Mouse (Mus musculus) gonadal fat pad, adult 2 months (tissue): ENCODE data around the gene Clip3. TPM values are rescaled to one million over a fixed set of nuclear protein-coding genes. Genes with fewer than 3 reads are reported as not detected.

Experiments
- DNase-seq: peaks from one replicate; pipeline ENCODE4 v3.0.0-alpha.2; 2012; ENCODE audit warnings: low read depth
- polyA plus RNA-seq: library from polyadenylated mRNA; depleted of rRNA; stranded (reverse); fragments of >200 nt; gene quantifications from 2 replicates; pipeline ENCODE4 v1.2.3, GENCODE M21; 2012; rRNA removed

The Clip3 gene
- polyA plus RNA-seq, result 6.3 and 12.5 TPM in 2 replicates

- DNase-seq, result no peak
Observed at GRCm38 (mm10) chr7:30291215-30292131, at the start of gene Clip3. TSS of gene Clip3 (plus strand) at chr7:30291728.

- no peak for DNase-seq
Observed at GRCm38 (mm10) chr7:30251956-30252954, 39.3 kb upstream of the Clip3 start.

GRCm38 (mm10) chr7:30265041-30265440, 26.5 kb upstream of the Clip3 start:
- DNase-seq, result no peak

GRCm38 (mm10) chr7:30265531-30265930, 26.0 kb upstream of the Clip3 start:
- no peak for DNase-seq

- DNase-seq, result no peak
Observed at GRCm38 (mm10) chr7:30265935-30266334, 25.6 kb upstream of the Clip3 start.

- no peak for DNase-seq
Observed at GRCm38 (mm10) chr7:30266780-30267179, 24.7 kb upstream of the Clip3 start.

DNA sequence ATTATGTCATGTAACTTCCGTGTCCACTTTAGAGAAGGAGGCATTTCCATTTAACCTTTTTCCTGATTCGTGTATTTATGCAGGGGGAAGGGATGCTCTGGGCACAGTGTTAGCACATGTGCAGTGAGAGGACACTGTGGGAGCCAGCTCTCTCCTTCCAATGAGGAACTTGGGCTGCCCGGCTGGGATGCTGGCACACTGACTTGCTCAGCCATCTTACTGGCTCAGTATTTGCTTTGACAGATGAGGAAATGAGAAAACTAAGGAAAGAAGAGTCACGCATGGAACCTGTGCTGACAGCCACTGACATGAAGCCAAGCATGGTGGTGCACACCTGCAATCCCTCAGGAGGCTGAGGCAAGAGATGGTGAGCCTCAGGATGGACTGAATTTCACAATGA, 21.9 kb upstream of the Clip3 start:
- no peak for DNase-seq

GRCm38 (mm10) chr7:30274383-30274782, 17.1 kb upstream of the Clip3 start:
- no peak for DNase-seq

- DNase-seq, result no peak
Observed at GRCm38 (mm10) chr7:30278911-30279310, 12.6 kb upstream of the Clip3 start.

DNA sequence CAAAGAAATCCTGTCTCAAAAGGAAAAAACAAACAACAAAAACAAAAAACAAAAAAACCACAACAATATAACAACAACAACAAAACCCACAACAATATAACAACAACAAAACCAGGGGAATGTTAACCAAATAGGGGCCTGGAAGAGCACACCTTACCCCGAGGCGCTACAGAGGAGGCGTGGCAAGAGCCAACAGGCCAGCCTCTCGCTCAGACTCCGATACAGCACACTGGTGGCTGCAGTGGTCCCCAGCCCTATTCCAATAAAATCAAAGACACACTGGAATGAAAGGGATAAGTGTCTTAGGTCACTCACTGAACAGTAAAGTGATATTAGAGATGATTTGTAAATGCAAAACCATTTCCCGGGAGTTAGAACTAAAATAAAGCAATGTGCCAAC, 12.0 kb upstream of the Clip3 start:
- no peak for DNase-seq

DNA sequence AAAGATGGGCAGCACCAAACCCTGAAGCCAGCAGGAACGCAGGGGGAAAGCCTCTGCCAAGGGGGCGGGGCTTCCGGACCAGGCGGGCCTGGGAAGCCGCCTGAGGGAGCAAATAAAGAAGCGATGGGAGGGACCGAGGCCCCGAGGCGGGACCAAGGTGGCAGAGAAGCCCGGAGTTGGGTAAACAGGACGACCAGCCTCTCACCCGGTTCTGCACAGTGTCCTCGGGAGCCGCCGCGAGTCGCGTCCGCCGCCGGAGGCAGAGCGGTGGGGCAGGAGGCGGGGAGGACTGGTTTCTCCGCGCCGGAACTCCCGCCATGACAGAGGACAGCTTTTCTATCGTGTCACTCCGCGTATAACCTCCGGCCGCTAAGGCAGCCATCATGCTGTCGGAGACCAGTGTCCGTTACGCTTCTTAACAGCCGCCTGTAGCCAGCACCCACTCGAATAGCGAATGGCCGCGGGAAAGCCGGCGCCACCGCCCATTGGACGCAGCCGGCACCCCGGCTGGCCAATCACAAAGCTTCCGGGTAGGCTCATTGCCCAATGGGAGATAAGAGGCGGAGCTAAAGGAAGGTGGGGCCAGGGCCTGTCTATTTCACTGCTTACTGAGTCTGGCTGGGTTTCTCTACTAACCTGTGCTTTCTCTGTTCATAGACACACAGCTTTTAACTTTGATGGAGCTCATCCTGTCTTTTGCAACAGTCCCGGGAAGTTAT, 11.4 kb upstream of the Clip3 start, which contains the start of the genes Thap8 and Wdr62:
Gene Thap8 (plus strand): TSS at position 144 of the 719 bp plus-strand sequence.
Gene Wdr62 (minus strand): TSS at position 469 of the 719 bp plus-strand sequence.
- DNase-seq, result peak; percentile 45

DNA sequence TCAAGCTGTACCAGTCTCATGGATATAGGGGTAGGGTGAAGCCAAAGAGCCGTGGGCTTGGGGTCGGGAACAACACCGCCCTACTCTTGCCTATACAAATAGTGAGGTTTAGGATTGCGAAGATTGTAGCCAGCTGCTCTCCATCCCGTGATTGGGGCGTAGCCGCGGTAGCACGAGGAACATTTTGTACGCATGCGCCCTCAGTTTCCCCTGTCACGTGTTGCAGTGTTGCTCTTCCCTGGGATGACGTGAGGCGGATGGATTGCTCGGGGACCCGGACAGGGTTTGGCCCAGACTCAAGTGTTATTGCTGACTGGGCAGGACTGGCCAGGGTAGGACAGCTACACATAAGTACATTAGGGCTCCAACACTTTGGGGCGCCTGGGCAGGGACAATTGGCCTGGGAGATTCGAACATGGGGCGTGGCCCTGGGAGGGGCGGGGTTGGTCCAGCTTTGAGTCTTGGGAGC, 10.8 kb upstream of the Clip3 start:
- DNase-seq, result peak; percentile 20

- DNase-seq, result no peak
Observed at GRCm38 (mm10) chr7:30281522-30281921, 10.0 kb upstream of the Clip3 start.

- DNase-seq, result no peak
Observed at GRCm38 (mm10) chr7:30282740-30283139, 8.8 kb upstream of the Clip3 start.

DNA sequence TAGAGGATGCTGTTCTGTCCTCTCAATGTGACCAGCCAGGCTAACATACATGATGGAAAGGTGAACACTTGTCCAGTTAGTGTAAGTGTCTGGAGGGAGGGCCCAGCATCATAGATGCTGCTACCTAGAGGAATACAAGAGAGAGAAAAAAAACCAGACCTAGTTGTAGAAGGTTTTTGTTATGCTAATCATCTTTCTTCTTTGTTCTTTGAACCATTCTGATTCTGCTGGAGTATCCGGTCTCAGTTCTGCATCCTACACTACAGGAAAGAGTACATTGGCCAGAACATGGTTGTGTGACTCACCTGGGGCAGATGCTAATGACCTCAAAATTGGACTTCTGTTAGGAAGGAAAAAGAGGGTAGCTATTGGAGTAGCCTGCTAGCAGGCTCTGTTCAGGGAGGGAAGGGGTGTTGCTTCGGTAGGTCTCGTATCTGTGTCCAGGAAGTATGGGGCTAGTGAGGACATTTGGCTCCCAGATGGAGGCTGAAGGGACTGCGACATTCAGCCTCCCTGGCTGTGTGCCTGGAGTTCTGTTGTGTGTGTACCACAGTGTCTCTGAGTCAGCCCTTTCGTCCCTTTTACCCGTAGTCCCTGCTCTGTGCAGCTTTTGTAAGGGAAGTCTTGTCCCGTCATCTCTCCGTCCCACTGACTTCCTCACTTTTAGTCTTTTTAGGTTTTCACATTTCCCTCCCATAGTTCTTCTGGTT, 4.7 kb upstream of the Clip3 start:
- no peak for DNase-seq

GRCm38 (mm10) chr7:30288046-30288445, 3.5 kb upstream of the Clip3 start:
- no peak for DNase-seq

- DNase-seq, result no peak
Observed at GRCm38 (mm10) chr7:30289071-30289713, 2.3 kb upstream of the Clip3 start.

DNA sequence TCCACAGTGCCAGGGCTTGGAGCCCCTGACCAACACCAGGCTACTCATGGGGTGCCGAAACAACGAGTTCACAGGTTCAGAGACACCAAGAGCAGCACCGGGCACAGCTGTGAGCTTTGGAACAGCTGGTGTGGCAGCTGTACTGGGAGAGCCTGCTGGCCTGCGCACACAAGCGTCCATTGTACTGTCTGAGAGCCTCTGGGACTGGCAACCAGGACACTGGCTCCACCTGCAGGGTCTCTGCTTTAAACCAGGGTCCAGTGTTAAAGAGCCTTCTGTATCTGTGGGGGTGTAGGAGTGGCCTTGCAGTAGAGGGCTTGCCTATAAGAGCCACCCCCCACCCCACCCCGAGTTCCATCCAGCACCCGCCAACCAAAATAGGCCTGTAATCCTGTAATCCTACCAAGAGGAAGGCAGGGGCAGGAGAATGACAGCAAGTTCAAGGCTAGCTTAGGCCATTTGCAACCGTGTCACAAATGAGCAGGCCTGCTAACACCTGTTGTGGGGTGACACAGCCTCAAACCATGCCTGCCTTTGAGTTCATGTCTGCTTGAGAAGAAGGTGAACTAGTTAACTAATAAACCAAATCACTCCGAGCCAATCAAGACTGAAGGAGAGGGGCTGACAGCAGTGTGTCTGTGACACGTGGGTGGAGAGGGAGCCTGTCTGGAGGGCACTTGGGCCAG, 1.7 kb upstream of the Clip3 start:
- no peak for DNase-seq

GRCm38 (mm10) chr7:30293795-30294194, 2.3 kb downstream of the Clip3 start:
- DNase-seq, result no peak

DNA sequence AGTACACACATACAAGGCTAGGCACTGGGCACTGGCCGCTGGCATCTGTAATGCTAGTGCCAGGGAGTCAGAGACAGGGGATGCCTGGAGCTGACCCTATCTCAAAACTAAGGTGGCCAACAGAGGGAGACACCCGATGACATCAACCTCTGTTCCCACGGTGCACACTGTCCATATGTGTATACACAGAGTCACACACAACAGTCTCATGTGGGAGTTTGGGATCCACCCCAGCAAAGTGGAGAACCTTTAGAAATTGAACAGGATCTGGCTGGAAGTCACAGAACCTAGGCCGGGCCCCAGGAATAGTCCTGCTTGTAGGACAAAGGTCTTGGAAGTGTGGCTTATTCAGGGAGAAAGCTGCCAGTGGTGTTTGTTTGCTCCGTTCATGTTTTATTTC, 2.8 kb downstream of the Clip3 start:
- no peak for DNase-seq
